Mouse (Mus musculus): ENCODE data around the gene Kcnk10. TPM values are rescaled to one million over a fixed set of nuclear protein-coding genes. Genes with fewer than 3 reads are reported as not detected.

The Kcnk10 gene
- total and polyA plus RNA-seq, 3 experiments, result 2.4 to 7.5 (median 3.8) TPM

DNA sequence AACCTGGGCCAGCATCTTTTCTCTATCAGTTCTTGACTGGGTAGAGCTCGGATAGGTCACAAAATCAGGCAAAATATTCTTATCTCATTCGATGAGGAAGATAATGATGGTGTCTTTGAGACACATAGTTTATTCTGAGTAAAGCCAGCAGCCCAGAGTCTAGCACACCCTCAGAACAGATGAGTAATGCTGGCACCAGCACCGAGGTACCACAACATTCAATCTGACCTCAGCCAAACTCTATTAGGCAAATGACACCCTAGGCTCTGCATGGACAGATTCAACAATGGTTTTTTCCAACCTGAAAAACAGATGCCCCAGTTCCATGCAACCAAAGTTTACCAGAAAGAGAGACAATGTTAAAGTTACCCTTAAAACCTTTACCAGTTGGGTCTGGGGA is 108.0 kb downstream of the Kcnk10 start:
- TF ChIP-seq TBP (conservative IDR thresholded peaks at IDR 0.05; ENCODE audit: low read depth, low read length) (no peak), EP300 (IDR thresholded peaks at IDR 0.05; ENCODE audit: low read length) (peak; percentile 33; the same call in 1 of the 2 replicates)

GRCm38 (mm10) chr12:98467793-98468192 is 110.3 kb downstream of the Kcnk10 start:
- Histone ChIP-seq H3K79me2 (replicated peaks; ENCODE audit: control insufficient read depth, extremely low read depth, insufficient read depth, poor library complexity, severe bottlenecking) (no peaks in the 10 kb centered on the region), H3K4me2 (ENCODE audit: insufficient read depth, low read depth, poor library complexity, severe bottlenecking) (no peak overlapping the region), H3K27me3 (replicated peaks) (no peaks in the 10 kb centered on the region), H3K27ac (ENCODE audit: insufficient read depth, low read depth) (no peak overlapping the region), H3K9me3 (replicated peaks; ENCODE audit: low read length) (no peaks in the 10 kb centered on the region), H3K36me3 (replicated peaks in 1 of 2; ENCODE audit: control insufficient read depth in 1 of 2, insufficient read depth in 1 of 2, low read length in 1 of 2) (no peaks in the 10 kb centered on the region), H3K4me3 (replicated peaks in 1 of 3; ENCODE audit: low read depth in 2 of 3, low read length in 2 of 3, poor library complexity in 1 of 3) (no peak overlapping the region), H3K9ac (ENCODE audit: insufficient read depth, low read depth) (no peak overlapping the region), H3K4me1 (ENCODE audit: control insufficient read depth in 1 of 2, insufficient read depth in 2 of 2) (peaks cover 3 to 5% of the 10 kb centered on the region in 2 experiments; a peak in 2 of 4 replicates)
- dilution Hi-C loops (cut with MboI; ENCODE audit: extremely low pct_ligation_motif_present, extremely low pct_unique_long_range_greater_than_20kb, low sequenced_read_pairs), result no loop called here
- in situ Hi-C loops (cut with MboI; ENCODE audit: low pct_ligation_motif_present, low pct_unique_long_range_greater_than_20kb, low sequenced_read_pairs), result no loop called here
- no peak for TF ChIP-seq IRF4 (IDR thresholded peaks at IDR 0.05; ENCODE audit: low read depth, low read length)
- TF ChIP-seq ETS1 (conservative IDR thresholded peaks at IDR 0.05; ENCODE audit: low read depth, low read length), result no peak
- DNase-seq (ENCODE audit: extremely low read depth), result no peak

More for the DNA sequence above, 108.0 kb downstream of the Kcnk10 start:
- dilution Hi-C loops (cut with MboI; ENCODE audit: extremely low pct_ligation_motif_present, extremely low pct_unique_long_range_greater_than_20kb, low sequenced_read_pairs), result no loop called here
- no peaks in the 10 kb centered on the region for H3K27me3 ChIP-seq (replicated peaks)
- no peaks in the 10 kb centered on the region for H3K9me3 ChIP-seq (replicated peaks; ENCODE audit: low read length)
- peaks cover 3 to 5% of the 10 kb centered on the region in 2 experiments; a peak in 2 of 4 replicates for H3K4me1 ChIP-seq (ENCODE audit: control insufficient read depth in 1 of 2, insufficient read depth in 2 of 2)
- DNase-seq (ENCODE audit: extremely low read depth), result no peak
- H3K27ac ChIP-seq (ENCODE audit: insufficient read depth, low read depth), result no peak overlapping the region
- in situ Hi-C loops (cut with MboI; ENCODE audit: low pct_ligation_motif_present, low pct_unique_long_range_greater_than_20kb, low sequenced_read_pairs), result no loop called here
- no peaks in the 10 kb centered on the region for H3K79me2 ChIP-seq (replicated peaks; ENCODE audit: control insufficient read depth, extremely low read depth, insufficient read depth, poor library complexity, severe bottlenecking)
- H3K4me3 ChIP-seq (replicated peaks in 1 of 3; ENCODE audit: low read depth in 2 of 3, low read length in 2 of 3, poor library complexity in 1 of 3), result no peak overlapping the region
- no peaks in the 10 kb centered on the region for H3K36me3 ChIP-seq (replicated peaks in 1 of 2; ENCODE audit: control insufficient read depth in 1 of 2, insufficient read depth in 1 of 2, low read length in 1 of 2)
- no peak overlapping the region for H3K4me2 ChIP-seq (ENCODE audit: insufficient read depth, low read depth, poor library complexity, severe bottlenecking)
- H3K9ac ChIP-seq (ENCODE audit: insufficient read depth, low read depth), result no peak overlapping the region

DNA sequence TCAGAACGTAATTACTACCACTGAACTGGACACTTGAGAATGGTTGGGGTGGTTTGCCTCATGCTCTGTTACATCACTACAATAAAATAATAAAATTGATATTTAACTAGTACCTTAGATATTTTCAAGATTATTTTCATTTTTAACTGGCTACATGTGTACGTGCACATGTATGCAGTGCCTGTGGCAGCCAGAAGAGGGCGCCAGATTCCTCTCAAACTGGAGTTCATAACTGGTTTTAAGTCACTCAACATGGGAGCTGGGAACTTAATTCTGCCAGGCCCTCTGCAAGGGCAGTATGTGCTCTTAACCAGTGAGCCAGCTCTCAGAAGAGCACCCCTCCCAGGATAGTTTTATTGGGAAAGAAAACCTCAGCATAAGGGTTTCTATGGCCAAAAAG is 118.2 kb downstream of the Kcnk10 start:
- H3K4me3 ChIP-seq (replicated peaks in 1 of 3; ENCODE audit: low read depth in 2 of 3, low read length in 2 of 3, poor library complexity in 1 of 3), result no peak overlapping the region
- dilution Hi-C loops (cut with MboI; ENCODE audit: extremely low pct_ligation_motif_present, extremely low pct_unique_long_range_greater_than_20kb, low sequenced_read_pairs), result no loop called here
- no peak overlapping the region for H3K9ac ChIP-seq (ENCODE audit: insufficient read depth, low read depth)
- no peak overlapping the region for H3K4me2 ChIP-seq (ENCODE audit: insufficient read depth, low read depth, poor library complexity, severe bottlenecking)
- H3K9me3 ChIP-seq (replicated peaks; ENCODE audit: low read length), result no peaks in the 10 kb centered on the region
- no peaks in the 10 kb centered on the region for H3K79me2 ChIP-seq (replicated peaks; ENCODE audit: control insufficient read depth, extremely low read depth, insufficient read depth, poor library complexity, severe bottlenecking)
- peak; percentile 58 for DNase-seq (ENCODE audit: extremely low read depth)
- no peak overlapping the region for H3K27ac ChIP-seq (ENCODE audit: insufficient read depth, low read depth)
- H3K4me1 ChIP-seq (ENCODE audit: control insufficient read depth in 1 of 2, insufficient read depth in 2 of 2), result peaks cover 3 to 7% of the 10 kb centered on the region in 2 experiments
- in situ Hi-C loops (cut with MboI; ENCODE audit: low pct_ligation_motif_present, low pct_unique_long_range_greater_than_20kb, low sequenced_read_pairs), result loop anchor here (10.0 kb wide), 1 partner anchor 155 kb away; no protein-coding TSS in a partner anchor
- TF ChIP-seq ZC3H11A (IDR thresholded peaks at IDR 0.05; ENCODE audit: low read depth, low read length) (peak; percentile 79), KAT2A (IDR thresholded peaks at IDR 0.05; ENCODE audit: insufficient replicate concordance, low read length) (no peak), CTCF (conservative IDR thresholded peaks at IDR 0.05 in 1 of 2, IDR thresholded peaks at IDR 0.05 in 1 of 2; ENCODE audit: low read depth in 2 of 2, low read length in 2 of 2) (peak; percentile 79 to 84), ELF1 (IDR thresholded peaks at IDR 0.05; ENCODE audit: low read depth, low read length) (no peak), USF1 (IDR thresholded peaks at IDR 0.05; ENCODE audit: low read depth, low read length) (no peak), POLR2AphosphoS2 (IDR thresholded peaks at IDR 0.05; ENCODE audit: low read depth, low read length) (no peak), RAD21 (IDR thresholded peaks at IDR 0.05; ENCODE audit: low read depth, low read length) (peak; percentile 84), CHD2 (IDR thresholded peaks at IDR 0.05; ENCODE audit: low read length) (no peak), NELFE (IDR thresholded peaks at IDR 0.05; ENCODE audit: low read depth, low read length) (no peak), MYC (IDR thresholded peaks at IDR 0.05; ENCODE audit: low read depth, low read length) (peak; percentile 53; the same call in 1 of the 2 replicates), SMC3 (IDR thresholded peaks at IDR 0.05; ENCODE audit: low read depth, low read length) (peak; percentile 91)
- H3K36me3 ChIP-seq (replicated peaks in 1 of 2; ENCODE audit: control insufficient read depth in 1 of 2, insufficient read depth in 1 of 2, low read length in 1 of 2), result no peaks in the 10 kb centered on the region
- H3K27me3 ChIP-seq (replicated peaks), result no peaks in the 10 kb centered on the region

All from CH12.LX (cell line).